Mouse (Mus musculus) spleen, postnatal 10 days (tissue): ENCODE measurements around the gene Tlr11.

Experiments used
- DNase-seq, 2 experiments: peaks; one replicate each; pipeline ENCODE4 v3.0.0; 2021 to 2022; ENCODE audit warnings: low spot score in 2 of 2

The Tlr11 gene

GRCm38 (mm10) chr14:50357593-50357992 is at the start of gene Tlr11:
Gene Tlr11 (plus strand): TSS chr14:50357914.
- DNase-seq, result no peak

GRCm38 (mm10) chr14:50326661-50327060 is 31.1 kb upstream of the Tlr11 start, which contains the start of gene Olfr734:
Gene Olfr734 (minus strand): TSS chr14:50326761.
- DNase-seq, result no peak

GRCm38 (mm10) chr14:50348796-50349195 is 8.9 kb upstream of the Tlr11 start, which contains the start of gene Olfr735:
Gene Olfr735 (minus strand): TSS chr14:50348872.
- no peak for DNase-seq

GRCm38 (mm10) chr14:50352438-50352837 is 5.3 kb upstream of the Tlr11 start:
- DNase-seq, result peak in 1 of 2 experiments; percentile 34

- no peak for DNase-seq
Observed at GRCm38 (mm10) chr14:50356725-50357124, 989 bp upstream of the Tlr11 start.

GRCm38 (mm10) chr14:50360480-50360879 is 2.8 kb downstream of the Tlr11 start:
- no peak for DNase-seq

GRCm38 (mm10) chr14:50363561-50363960 is 5.8 kb downstream of the Tlr11 start:
- DNase-seq, result no peak

GRCm38 (mm10) chr14:50380863-50381262 is 23.1 kb downstream of the Tlr11 start, which contains the start of gene Olfr736:
Gene Olfr736 (plus strand): TSS chr14:50381163.
- no peak for DNase-seq

GRCm38 (mm10) chr14:50407268-50407667 is 49.6 kb downstream of the Tlr11 start, which contains the start of gene Olfr738:
Gene Olfr738 (plus strand): TSS chr14:50407568.
- DNase-seq, result no peak
